Mouse (Mus musculus): ENCODE measurements around the gene Pcdh8.

GRCm38 (mm10) chr14:79740515-79740914 lies 30.6 kb downstream of the Pcdh8 start:
- TF ChIP-seq POLR2A (IDR thresholded peaks at IDR 0.05; ENCODE audit: borderline replicate concordance, insufficient read depth, low read length) (no peak), CTCF (IDR thresholded peaks at IDR 0.05; ENCODE audit: borderline replicate concordance, insufficient read depth, low read depth, low read length) (no peak)

Data from cerebellum, adult 2 months (tissue).